Mouse (Mus musculus) hindbrain, embryonic 13.5 days (tissue): Measurements from ENCODE around the gene Snx15. TPM values are rescaled to one million over a fixed set of nuclear protein-coding genes. Genes with fewer than 3 reads are reported as not detected.

Source experiments
- polyA plus RNA-seq: library from polyadenylated mRNA; unstranded; fragments of >200 nt; fragmentation: Nextera tagmentation; extraction: Ambion mirVana; gene quantifications from 2 replicates; pipeline ENCODE4 v1.2.1, GENCODE M21; 2015

Snx15 gene
- polyA plus RNA-seq, 1 experiment from 2014 or later: 55.7 TPM

Other genes with a start within 250 kb of the Snx15 start
- gene Tigd3, start 234.2 kb downstream of the Snx15 start, polyA plus RNA-seq: 15.2 and 15.9 TPM in 2 replicates
- gene Dpf2, start 215.3 kb downstream of the Snx15 start, polyA plus RNA-seq: 128 and 137 TPM in 2 replicates
- gene Cdc42ep2, start 203.5 kb downstream of the Snx15 start, polyA plus RNA-seq: 11.5 and 12.4 TPM in 2 replicates
- gene Pola2, start 164.1 kb downstream of the Snx15 start, polyA plus RNA-seq: 22.6 and 24.2 TPM in 2 replicates
- gene Slc22a20, start 142.2 kb downstream of the Snx15 start, polyA plus RNA-seq: not detected in 2 replicates
- gene Capn1, start 112.4 kb downstream of the Snx15 start, polyA plus RNA-seq: 3.3 and 4.7 TPM in 2 replicates
- gene Syvn1, start 81.7 kb downstream of the Snx15 start, polyA plus RNA-seq: 30.6 and 33.0 TPM in 2 replicates
- gene Mrpl49, start 70.5 kb downstream of the Snx15 start, polyA plus RNA-seq: 64.6 and 68.9 TPM in 2 replicates
- gene Fau, start 70.5 kb downstream of the Snx15 start, polyA plus RNA-seq: 648 and 656 TPM in 2 replicates
- gene Znhit2, start 67.1 kb downstream of the Snx15 start, polyA plus RNA-seq: 30.7 and 34.7 TPM in 2 replicates
- gene Tm7sf2, start 59.9 kb downstream of the Snx15 start, polyA plus RNA-seq: 50.4 and 51.6 TPM in 2 replicates
- 81.8 and 85.5 TPM in 2 replicates for gene Vps51, start 51.1 kb downstream of the Snx15 start, polyA plus RNA-seq
- gene Tmem262, start 48.3 kb downstream of the Snx15 start, polyA plus RNA-seq: not detected in 2 replicates
- 1.1 and 2.3 TPM in 2 replicates for gene Gm28374, start 46.0 kb downstream of the Snx15 start, polyA plus RNA-seq
- gene Zfpl1, start 43.3 kb downstream of the Snx15 start, polyA plus RNA-seq: 79.2 and 82.5 TPM in 2 replicates
- 8.2 and 9.2 TPM in 2 replicates for gene Cdca5, start 43.3 kb downstream of the Snx15 start, polyA plus RNA-seq
- not detected in 2 replicates for gene AC131692.1, start 33.9 kb downstream of the Snx15 start, polyA plus RNA-seq
- gene Naaladl1, start 22.5 kb downstream of the Snx15 start, polyA plus RNA-seq: 0.27 and 0.30 TPM in 2 replicates
- 43.0 and 43.6 TPM in 2 replicates for gene Sac3d1, start 9.7 kb downstream of the Snx15 start, polyA plus RNA-seq
- not detected in 2 replicates for gene Batf2, start 12.7 kb upstream of the Snx15 start, polyA plus RNA-seq
- gene Arl2, start 13.2 kb upstream of the Snx15 start, polyA plus RNA-seq: 128 and 133 TPM in 2 replicates
- gene Majin, start 56.1 kb upstream of the Snx15 start, polyA plus RNA-seq: not detected in 2 replicates
- 0.27 TPM in 1 of 2 replicates, not detected in the other for gene Gpha2, start 98.1 kb upstream of the Snx15 start, polyA plus RNA-seq
- 93.8 and 98.3 TPM in 2 replicates for gene Ppp2r5b, start 107.6 kb upstream of the Snx15 start, polyA plus RNA-seq
- 11.6 and 11.7 TPM in 2 replicates for gene Atg2a, start 113.4 kb upstream of the Snx15 start, polyA plus RNA-seq
- gene Ehd1, start 148.4 kb upstream of the Snx15 start, polyA plus RNA-seq: 86.8 and 96.4 TPM in 2 replicates
- gene Cdc42bpg, start 178.2 kb upstream of the Snx15 start, polyA plus RNA-seq: 0.42 and 0.48 TPM in 2 replicates
- gene Men1, start 206.7 kb upstream of the Snx15 start, polyA plus RNA-seq: 71.7 and 73.8 TPM in 2 replicates
- gene Map4k2, start 212.8 kb upstream of the Snx15 start, polyA plus RNA-seq: 17.5 and 17.6 TPM in 2 replicates
- 103 and 107 TPM in 2 replicates for gene Sf1, start 235.4 kb upstream of the Snx15 start, polyA plus RNA-seq